Mouse (Mus musculus): ENCODE data around the gene Cend1. TPM values are rescaled to one million over a fixed set of nuclear protein-coding genes. Genes with fewer than 3 reads are reported as not detected.

Cend1 gene
- 5.6 and 6.3 TPM in 2 replicates for polyA plus RNA-seq (2016; fragmentation: Nextera tagmentation; extraction: Ambion mirVana)

DNA sequence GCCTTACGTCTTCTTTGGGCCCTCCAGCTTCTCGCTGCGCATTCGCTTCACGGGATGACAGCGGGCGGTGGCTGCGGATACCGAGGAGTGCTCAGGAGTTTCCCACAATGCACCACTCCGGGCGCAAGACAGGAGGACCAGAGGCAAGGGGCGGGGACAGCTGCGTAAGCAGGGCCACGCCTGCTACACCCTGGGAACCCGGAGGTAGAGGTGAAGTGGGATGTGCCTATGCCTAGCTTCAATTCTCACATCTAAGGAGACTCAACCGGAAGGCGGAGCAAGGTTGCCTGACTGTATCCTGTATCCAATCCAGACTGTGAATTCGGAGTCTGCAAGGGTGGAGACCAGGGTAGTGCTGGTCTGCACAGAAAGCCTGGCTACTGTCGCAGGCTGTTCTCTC is at the start of gene Cend1:
Gene Cend1 (minus strand): TSS at position 182 of the 400 bp plus-strand sequence.
- peak within 1 kb of the TSS; percentile 37; the same call in 1 of the 2 replicates for H3K9ac ChIP-seq (replicated peaks)
- H3K4me3 ChIP-seq (replicated peaks), result peak within 1 kb of the TSS; percentile 37
- ATAC-seq (ENCODE audit: insufficient number of reproducible peaks, insufficient read depth, low FRiP score, low TSS enrichment, low read depth), result peak; percentile 40; the same call in 1 of the 2 replicates
- peaks cover 24% of the 10 kb centered on the region for H3K4me1 ChIP-seq (replicated peaks)
- no peaks in the 10 kb centered on the region for H3K9me3 ChIP-seq
- H3K4me2 ChIP-seq, result peak within 1 kb of the TSS; percentile 62
- H3K36me3 ChIP-seq, result peaks cover 47% of the 10 kb centered on the region
- WGBS, result 5% methylated on average over 19 of the region's 19 CpGs
- H3K27me3 ChIP-seq, result no peaks in the 10 kb centered on the region
- no peak within 1 kb of the TSS for H3K27ac ChIP-seq

DNA sequence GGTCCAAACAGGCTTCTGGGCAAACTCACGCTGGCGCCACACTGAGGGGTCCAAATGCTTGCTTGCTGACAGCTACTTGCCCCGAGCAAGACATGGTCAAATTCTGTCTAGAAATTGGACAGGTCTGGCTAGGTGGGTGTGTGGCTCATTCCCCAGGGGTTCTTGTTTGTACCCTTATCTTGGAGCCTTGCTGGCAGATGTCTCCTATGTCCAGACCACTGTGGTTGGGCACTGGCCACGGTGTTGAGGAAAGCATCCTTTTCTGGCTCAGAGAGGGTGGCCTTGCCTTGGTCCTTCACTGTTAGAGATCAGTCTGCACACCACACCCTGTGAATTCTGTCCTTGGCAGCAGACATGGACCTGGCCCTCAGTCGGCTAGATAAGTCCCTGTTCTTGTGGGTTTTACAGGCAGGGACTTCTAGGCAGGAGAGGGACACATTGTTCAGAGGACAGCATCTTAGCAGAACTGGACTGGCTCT is 49.0 kb upstream of the Cend1 start:
- 82% methylated on average over 5 of the region's 5 CpGs for WGBS
- peak overlapping the region; percentile 92; the same call in 1 of the 2 replicates for H3K4me2 ChIP-seq
- H3K9me3 ChIP-seq, result no peaks in the 10 kb centered on the region
- peaks cover 27% of the 10 kb centered on the region for H3K27me3 ChIP-seq
- peaks cover 66% of the 10 kb centered on the region for H3K4me1 ChIP-seq (replicated peaks)
- ATAC-seq (ENCODE audit: insufficient number of reproducible peaks, insufficient read depth, low FRiP score, low TSS enrichment, low read depth), result no peak
- H3K27ac ChIP-seq, result peak overlapping the region; percentile 87
- H3K36me3 ChIP-seq, result no peaks in the 10 kb centered on the region
- H3K4me3 ChIP-seq (replicated peaks), result 0 out of 2 replicates have a peak overlapping the region, but pooled peaks have one; percentile 0
- H3K9ac ChIP-seq (replicated peaks), result peak overlapping the region; percentile 42; the same call in 1 of the 2 replicates

DNA sequence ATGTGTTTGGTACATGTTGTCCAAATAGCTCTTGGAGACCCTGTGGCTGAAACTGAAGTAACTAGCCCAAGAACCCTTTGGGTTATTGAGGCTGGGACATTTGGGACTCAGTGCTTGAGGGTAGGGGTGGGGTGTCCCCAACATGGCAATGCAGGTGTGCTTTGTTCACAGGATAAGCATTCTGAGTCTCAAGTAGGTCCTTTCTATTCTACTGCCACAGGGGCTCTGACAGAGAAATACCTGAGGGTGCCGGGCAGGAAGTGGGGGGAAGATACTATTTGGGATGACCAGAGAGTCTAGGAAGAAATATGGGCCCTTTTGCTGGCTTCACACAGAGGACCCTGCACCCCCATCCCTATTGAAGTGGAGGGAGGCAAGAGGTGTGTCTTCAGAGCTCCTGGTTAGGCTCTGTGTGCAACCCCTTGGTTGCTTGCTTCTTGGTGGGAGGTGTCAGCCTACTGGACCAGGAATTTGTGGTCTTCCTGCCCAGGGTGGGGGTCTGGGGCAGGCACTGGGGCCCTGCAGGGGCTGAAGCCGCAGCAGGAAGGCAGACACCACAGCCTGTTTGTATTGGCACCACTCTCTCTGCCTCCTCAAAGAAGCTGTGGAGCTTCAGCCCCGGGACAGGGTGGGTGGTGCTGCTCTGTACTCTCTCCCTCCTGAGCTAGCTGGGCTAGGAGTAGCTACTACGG is 48.4 kb upstream of the Cend1 start:
- Histone ChIP-seq H3K9ac (replicated peaks) (peak overlapping the region; percentile 42; the same call in 1 of the 2 replicates), H3K27ac (peak overlapping the region; percentile 87), H3K4me1 (replicated peaks) (peaks cover 64% of the 10 kb centered on the region), H3K4me2 (peak overlapping the region; percentile 92), H3K27me3 (peaks cover 21% of the 10 kb centered on the region), H3K9me3 (no peaks in the 10 kb centered on the region), H3K36me3 (peaks cover 2% of the 10 kb centered on the region), H3K4me3 (replicated peaks) (0 out of 2 replicates have a peak overlapping the region, but pooled peaks have one; percentile 73)
- ATAC-seq (ENCODE audit: insufficient number of reproducible peaks, insufficient read depth, low FRiP score, low TSS enrichment, low read depth), result no peak
- 58% methylated on average over 4 of the region's 4 CpGs for WGBS

GRCm38 (mm10) chr7:141476981-141477370 is 47.7 kb upstream of the Cend1 start:
- 17% methylated on average over 7 of the region's 7 CpGs for WGBS
- H3K27ac ChIP-seq, result peak overlapping the region; percentile 87
- ATAC-seq (ENCODE audit: insufficient number of reproducible peaks, insufficient read depth, low FRiP score, low TSS enrichment, low read depth), result no peak
- H3K27me3 ChIP-seq, result peaks cover 14% of the 10 kb centered on the region
- peaks cover 56% of the 10 kb centered on the region for H3K4me1 ChIP-seq (replicated peaks)
- H3K36me3 ChIP-seq, result peaks cover 10% of the 10 kb centered on the region
- H3K9ac ChIP-seq (replicated peaks), result peak overlapping the region; percentile 82
- no peaks in the 10 kb centered on the region for H3K9me3 ChIP-seq
- peak overlapping the region; percentile 73 for H3K4me3 ChIP-seq (replicated peaks)
- H3K4me2 ChIP-seq, result peak overlapping the region; percentile 92

- WGBS, result under 1% methylated on average over 11 of the region's 17 CpGs
- peak overlapping the region; percentile 92 for H3K4me2 ChIP-seq
- H3K27ac ChIP-seq, result peak overlapping the region; percentile 87
- peaks cover 51% of the 10 kb centered on the region for H3K4me1 ChIP-seq (replicated peaks)
- peaks cover 13% of the 10 kb centered on the region for H3K36me3 ChIP-seq
- peak overlapping the region; percentile 73 for H3K4me3 ChIP-seq (replicated peaks)
- H3K9ac ChIP-seq (replicated peaks), result peak overlapping the region; percentile 82
- ATAC-seq (ENCODE audit: insufficient number of reproducible peaks, insufficient read depth, low FRiP score, low TSS enrichment, low read depth), result peak; percentile 32; the same call in 1 of the 2 replicates
- H3K9me3 ChIP-seq, result no peaks in the 10 kb centered on the region
- H3K27me3 ChIP-seq, result peaks cover 8% of the 10 kb centered on the region
These were observed 47.1 kb upstream of the Cend1 start for GRCm38 (mm10) chr7:141476226-141476980.

DNA sequence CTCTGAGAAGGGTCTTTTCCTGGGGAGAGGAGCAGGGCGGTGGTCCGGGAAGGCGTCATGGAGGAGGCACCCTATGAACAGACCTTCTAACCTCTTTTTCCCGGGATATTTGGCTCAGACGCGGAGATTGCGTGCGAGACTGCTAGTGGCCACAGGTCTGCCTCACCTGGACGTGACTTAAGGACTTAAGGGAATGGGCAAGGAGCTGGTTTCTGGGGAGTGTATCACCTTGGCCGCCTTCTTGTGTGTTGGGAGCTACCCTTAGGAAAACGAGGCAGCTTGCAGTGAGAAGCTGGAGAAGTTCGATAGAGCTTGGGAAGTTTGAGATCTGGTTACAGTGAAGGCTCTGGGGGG is 46.5 kb upstream of the Cend1 start:
- peaks cover 3% of the 10 kb centered on the region; the same call in 1 of the 2 replicates for H3K27me3 ChIP-seq
- no peaks in the 10 kb centered on the region for H3K9me3 ChIP-seq
- H3K4me3 ChIP-seq (replicated peaks), result peak overlapping the region; percentile 73
- H3K4me2 ChIP-seq, result peak overlapping the region; percentile 92
- peaks cover 19% of the 10 kb centered on the region for H3K36me3 ChIP-seq
- H3K9ac ChIP-seq (replicated peaks), result peak overlapping the region; percentile 82
- H3K4me1 ChIP-seq (replicated peaks), result peaks cover 45% of the 10 kb centered on the region
- ATAC-seq (ENCODE audit: insufficient number of reproducible peaks, insufficient read depth, low FRiP score, low TSS enrichment, low read depth), result no peak
- 2% methylated on average over 12 of the region's 12 CpGs for WGBS
- peak overlapping the region; percentile 87 for H3K27ac ChIP-seq

DNA sequence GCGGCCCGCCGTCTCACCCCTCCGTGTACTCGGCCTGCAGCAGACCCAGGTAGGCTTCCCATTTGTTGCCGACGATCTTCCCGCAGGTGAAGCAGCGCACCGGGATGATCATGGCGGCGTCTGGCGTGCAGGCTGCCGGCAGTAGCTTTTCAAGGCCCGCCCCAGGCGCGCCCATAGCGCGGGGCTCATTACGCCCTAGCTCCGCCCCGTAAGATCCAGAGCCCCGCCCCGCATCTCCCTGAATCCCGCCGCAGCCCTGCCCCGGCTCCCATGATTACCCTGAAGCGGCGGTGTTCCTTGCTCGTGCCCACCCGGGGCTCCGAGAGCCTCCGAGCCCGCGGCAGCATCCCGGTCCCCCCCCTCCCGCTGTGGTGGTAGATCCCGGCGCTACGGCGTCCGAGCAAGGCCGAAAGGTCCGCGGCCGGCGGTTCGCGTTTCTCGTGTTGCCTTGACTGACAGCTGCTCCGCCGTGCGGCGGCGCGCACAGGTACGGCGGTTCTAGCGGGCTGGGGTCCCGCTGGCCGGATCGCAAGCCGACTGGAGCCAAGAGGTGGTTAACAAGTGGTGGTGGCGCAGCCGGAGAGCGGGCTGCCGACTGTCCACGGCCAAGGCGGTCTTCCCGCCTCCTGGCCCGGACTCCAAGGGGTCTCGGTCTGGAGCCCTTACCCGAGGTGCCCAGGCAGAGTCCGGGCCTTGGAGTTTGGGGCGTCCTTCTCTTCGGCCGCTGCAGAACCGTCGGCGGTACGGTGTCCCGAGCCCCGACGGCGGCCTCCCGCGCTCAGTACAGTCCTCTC is 45.9 kb upstream of the Cend1 start, which contains the start of the genes Polr2l and Tspan4:
Gene Polr2l (minus strand): TSS at position 122 of the 794 bp plus-strand sequence.
Gene Tspan4 (plus strand): TSS at position 230 of the 794 bp plus-strand sequence.
- peak within 1 kb of the TSS; percentile 92 for H3K4me2 ChIP-seq
- no peaks in the 10 kb centered on the region for H3K9me3 ChIP-seq
- peak within 1 kb of the TSS; percentile 87 for H3K27ac ChIP-seq
- H3K4me1 ChIP-seq (replicated peaks), result peaks cover 45% of the 10 kb centered on the region
- peak; percentile 29; the same call in 1 of the 2 replicates for ATAC-seq (ENCODE audit: insufficient number of reproducible peaks, insufficient read depth, low FRiP score, low TSS enrichment, low read depth)
- peak within 1 kb of the TSS; percentile 73 for H3K4me3 ChIP-seq (replicated peaks)
- WGBS, result under 1% methylated on average over 87 of the region's 87 CpGs
- H3K27me3 ChIP-seq, result peaks cover 1% of the 10 kb centered on the region; the same call in 1 of the 2 replicates
- H3K36me3 ChIP-seq, result peaks cover 25% of the 10 kb centered on the region
- peak within 1 kb of the TSS; percentile 82 for H3K9ac ChIP-seq (replicated peaks)

- ATAC-seq (ENCODE audit: insufficient number of reproducible peaks, insufficient read depth, low FRiP score, low TSS enrichment, low read depth), result no peak
- H3K4me2 ChIP-seq, result peak overlapping the region; percentile 92
- peaks cover 35% of the 10 kb centered on the region for H3K36me3 ChIP-seq
- H3K27ac ChIP-seq, result no peak overlapping the region
- no peaks in the 10 kb centered on the region for H3K27me3 ChIP-seq
- H3K4me3 ChIP-seq (replicated peaks), result peak overlapping the region; percentile 73
- no peaks in the 10 kb centered on the region for H3K9me3 ChIP-seq
- peak overlapping the region; percentile 82 for H3K9ac ChIP-seq (replicated peaks)
- H3K4me1 ChIP-seq (replicated peaks), result peaks cover 52% of the 10 kb centered on the region
- WGBS, result 10% methylated on average over 5 of the region's 5 CpGs
These were observed 44.9 kb upstream of the Cend1 start for GRCm38 (mm10) chr7:141474160-141474559.

DNA sequence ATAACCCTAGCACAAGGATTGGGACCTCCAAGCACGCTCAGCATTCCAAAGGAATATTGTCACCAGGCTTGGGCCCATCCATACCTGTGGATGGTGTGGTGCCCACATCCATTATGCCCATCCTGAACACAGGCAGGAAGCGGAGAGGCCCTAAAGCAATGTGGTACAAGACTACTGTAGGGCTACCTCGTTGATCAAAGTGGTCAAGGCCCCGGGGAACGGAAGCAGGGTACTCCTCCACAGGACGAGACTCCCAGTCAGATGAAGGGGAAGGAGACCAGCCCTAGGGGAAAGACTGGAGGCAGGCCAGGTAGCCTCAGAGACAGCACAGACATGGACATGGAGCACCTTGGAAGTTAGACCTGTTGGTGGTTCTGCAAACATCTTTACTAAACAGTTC is 43.5 kb upstream of the Cend1 start:
- H3K9ac ChIP-seq (replicated peaks), result no peak overlapping the region
- 84% methylated on average over 6 of the region's 6 CpGs for WGBS
- no peak overlapping the region for H3K4me3 ChIP-seq (replicated peaks)
- peaks cover 35% of the 10 kb centered on the region for H3K36me3 ChIP-seq
- H3K27me3 ChIP-seq, result no peaks in the 10 kb centered on the region
- no peak overlapping the region for H3K4me2 ChIP-seq
- peaks cover 58% of the 10 kb centered on the region for H3K4me1 ChIP-seq (replicated peaks)
- H3K27ac ChIP-seq, result no peak overlapping the region
- no peaks in the 10 kb centered on the region for H3K9me3 ChIP-seq
- ATAC-seq (ENCODE audit: insufficient number of reproducible peaks, insufficient read depth, low FRiP score, low TSS enrichment, low read depth), result no peak

DNA sequence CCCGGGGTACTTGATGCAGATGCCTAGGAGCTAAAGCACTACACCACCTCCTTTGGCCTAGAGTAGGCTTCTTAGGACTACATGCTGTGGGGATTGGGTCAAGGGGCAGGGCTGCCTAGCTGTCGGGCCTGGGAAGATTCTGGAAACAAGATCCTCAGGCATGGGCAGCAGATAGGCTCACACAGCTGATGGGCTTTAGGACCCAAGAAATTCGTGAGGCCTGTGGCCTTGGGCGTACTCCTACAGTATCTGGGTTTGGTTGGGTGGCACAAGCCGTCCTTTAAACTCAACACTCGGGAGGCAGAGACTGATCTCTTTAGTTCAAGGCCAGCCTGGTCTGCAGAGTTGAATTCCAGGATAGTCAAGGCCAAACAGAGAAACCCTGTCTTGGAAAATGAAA is 42.9 kb upstream of the Cend1 start:
- Histone ChIP-seq H3K27me3 (no peaks in the 10 kb centered on the region), H3K4me2 (no peak overlapping the region), H3K4me1 (replicated peaks) (peaks cover 53% of the 10 kb centered on the region), H3K9me3 (no peaks in the 10 kb centered on the region), H3K4me3 (replicated peaks) (no peak overlapping the region), H3K36me3 (peaks cover 35% of the 10 kb centered on the region), H3K9ac (replicated peaks) (no peak overlapping the region), H3K27ac (no peak overlapping the region)
- ATAC-seq (ENCODE audit: insufficient number of reproducible peaks, insufficient read depth, low FRiP score, low TSS enrichment, low read depth), result no peak
- WGBS, result 84% methylated on average over 6 of the region's 6 CpGs
